Mouse (Mus musculus) stomach, postnatal 0 days (tissue): ENCODE data around the gene Nckap5. TPM values are rescaled to one million over a fixed set of nuclear protein-coding genes. Genes with fewer than 3 reads are reported as not detected.

Source experiments
- ATAC-seq: fragments of 200-750 bp; cut with Nextera tagmentation; 2 replicates; pipeline ENCODE4 v1.8.0; 2017; ENCODE audit not compliant: low FRiP score, low TSS enrichment
- DNase-seq: peaks from one replicate; pipeline ENCODE4 v3.0.0-alpha.2; 2016; ENCODE audit warnings: low spot score
- H3K27ac ChIP-seq: fragments of 300-500 bp; sonication (generic); replicated peaks from 2 replicates; pipeline ENCODE4 v1.5.1; 2014; ENCODE audit warnings: mild to moderate bottlenecking, control low read depth
- H3K27me3 ChIP-seq: fragments of 300-500 bp; sonication (generic); 2 replicates; pipeline ENCODE4 v1.6.1; 2014; ENCODE audit warnings: low read length; ENCODE audit not compliant: control insufficient read depth, insufficient read depth
- H3K36me3 ChIP-seq: fragments of 300-500 bp; sonication (generic); 2 replicates; pipeline ENCODE4 v1.6.1; 2014; ENCODE audit warnings: low read length, mixed read lengths; ENCODE audit not compliant: control insufficient read depth, insufficient read depth
- H3K4me1 ChIP-seq: fragments of 300-500 bp; sonication (generic); replicated peaks from 2 replicates; pipeline ENCODE4 v1.6.1; 2014; ENCODE audit warnings: antibody characterized with exemption; ENCODE audit not compliant: control insufficient read depth, insufficient read depth
- H3K4me2 ChIP-seq: fragments of 300-500 bp; sonication (generic); replicated peaks from 2 replicates; pipeline ENCODE4 v1.6.1; 2014; ENCODE audit warnings: low read depth, mild to moderate bottlenecking, control low read depth, moderate library complexity
- H3K4me3 ChIP-seq: fragments of 300-500 bp; sonication (generic); 2 replicates; pipeline ENCODE4 v1.5.1; 2014; ENCODE audit warnings: low read depth, low read length, control low read depth
- H3K9ac ChIP-seq: fragments of 300-500 bp; sonication (generic); 2 replicates; pipeline ENCODE4 v1.6.1; 2014; ENCODE audit warnings: mild to moderate bottlenecking, low read length, control low read depth, mixed read lengths
- H3K9me3 ChIP-seq: fragments of 300-500 bp; sonication (generic); 2 replicates; pipeline ENCODE4 v1.6.1; 2016; ENCODE audit warnings: low read length; ENCODE audit not compliant: control insufficient read depth
- CTCF ChIP-seq: IDR thresholded peaks from 2 replicates; pipeline ENCODE4 v1.5.1; 2016; ENCODE audit warnings: antibody characterized with exemption, low read depth, mild to moderate bottlenecking, moderate library complexity
- EP300 ChIP-seq: optimal IDR thresholded peaks from 2 replicates; pipeline ENCODE3; 2016; ENCODE audit warnings: antibody characterized with exemption
- WGBS: fragments of 180-500 bp; shearing (Covaris S2); extraction: QIAGEN DNeasy Blood & Tissue Kit; methylation state at CpG from one replicate; pipeline ENCODE4 v1.1.7; 2014; 5-methylcytosine and 5-hydroxymethylcytosine counted together
- polyA plus RNA-seq: library from polyadenylated mRNA; unstranded; fragments of >200 nt; fragmentation: Nextera tagmentation; extraction: Ambion mirVana; gene quantifications from 2 replicates; pipeline ENCODE4 v1.2.1, GENCODE M21; 2015

Nckap5 gene
- polyA plus RNA-seq, 1 experiment from 2014 or later: 1.9 TPM

GRCm38 (mm10) chr1:125912601-125913600 is 917.7 kb downstream of the Nckap5 start, which contains the start of gene Lypd1:
TSS of gene Lypd1 (minus strand) at chr1:125913101.
- no peak for ATAC-seq
- Histone ChIP-seq H3K36me3 (no peaks in the 10 kb centered on the region), H3K4me3 (peak within 1 kb of the TSS; percentile 40), H3K4me1 (0 out of 2 replicates have a peak, but pooled peaks cover 3% of the 10 kb centered on the region), H3K27ac (no peak within 1 kb of the TSS), H3K4me2 (peak within 1 kb of the TSS; percentile 78), H3K9me3 (no peaks in the 10 kb centered on the region), H3K27me3 (peaks cover 9% of the 10 kb centered on the region; the same call in 1 of the 2 replicates), H3K9ac (no peak within 1 kb of the TSS)
- TF ChIP-seq EP300 (no peak), CTCF (no peak)
- DNase-seq: no peak
- WGBS: 7% methylated on average over 30 of the region's 30 CpGs

- DNase-seq: peak; percentile 30
- under 1% methylated on average over 40 of the region's 43 CpGs for WGBS
- peak overlapping the region; percentile 40 for H3K4me3 ChIP-seq
- H3K9me3 ChIP-seq: no peaks in the 10 kb centered on the region
- ATAC-seq: peak; percentile 66
- H3K4me1 ChIP-seq: 0 out of 2 replicates have a peak, but pooled peaks cover 3% of the 10 kb centered on the region
- peak overlapping the region; percentile 78 for H3K4me2 ChIP-seq
- H3K27me3 ChIP-seq: peaks cover 9% of the 10 kb centered on the region; the same call in 1 of the 2 replicates
- H3K36me3 ChIP-seq: no peaks in the 10 kb centered on the region
- H3K27ac ChIP-seq: no peak overlapping the region
- TF ChIP-seq EP300 (no peak), CTCF (no peak)
- H3K9ac ChIP-seq: 0 out of 2 replicates have a peak overlapping the region, but pooled peaks have one; percentile 43
Measured at GRCm38 (mm10) chr1:125911901-125912445, 918.6 kb downstream of the Nckap5 start.

GRCm38 (mm10) chr1:125911337-125911900 is 919.2 kb downstream of the Nckap5 start:
- Histone ChIP-seq H3K4me2 (peak overlapping the region; percentile 78), H3K9me3 (no peaks in the 10 kb centered on the region), H3K9ac (0 out of 2 replicates have a peak overlapping the region, but pooled peaks have one; percentile 43), H3K4me1 (0 out of 2 replicates have a peak, but pooled peaks cover 3% of the 10 kb centered on the region), H3K27me3 (peaks cover 9% of the 10 kb centered on the region; the same call in 1 of the 2 replicates), H3K27ac (no peak overlapping the region), H3K36me3 (no peaks in the 10 kb centered on the region), H3K4me3 (peak overlapping the region; percentile 40)
- no peak for TF ChIP-seq CTCF
- TF ChIP-seq EP300: no peak
- under 1% methylated on average over 35 of the region's 35 CpGs for WGBS
- peak; percentile 32; the same call in 1 of the 2 replicates for ATAC-seq
- DNase-seq: peak; percentile 21

- no peak for TF ChIP-seq CTCF
- no peak for TF ChIP-seq EP300
- H3K27me3 ChIP-seq: peaks cover 9% of the 10 kb centered on the region; the same call in 1 of the 2 replicates
- no peak overlapping the region for H3K9ac ChIP-seq
- no peaks in the 10 kb centered on the region for H3K36me3 ChIP-seq
- peak overlapping the region; percentile 78 for H3K4me2 ChIP-seq
- 3% methylated on average over 9 of the region's 9 CpGs for WGBS
- DNase-seq (no peak), ATAC-seq (no peak)
- 0 out of 2 replicates have a peak, but pooled peaks cover 3% of the 10 kb centered on the region for H3K4me1 ChIP-seq
- no peaks in the 10 kb centered on the region for H3K9me3 ChIP-seq
- peak overlapping the region; percentile 40 for H3K4me3 ChIP-seq
- H3K27ac ChIP-seq: no peak overlapping the region
Measured at GRCm38 (mm10) chr1:125910871-125911265, 919.7 kb downstream of the Nckap5 start.

- 13% methylated on average over 14 of the region's 14 CpGs for WGBS
- Histone ChIP-seq H3K9ac (no peak overlapping the region), H3K4me1 (0 out of 2 replicates have a peak, but pooled peaks cover 3% of the 10 kb centered on the region), H3K27me3 (peaks cover 9% of the 10 kb centered on the region; the same call in 1 of the 2 replicates), H3K27ac (no peak overlapping the region), H3K36me3 (no peaks in the 10 kb centered on the region), H3K4me3 (no peak overlapping the region), H3K9me3 (no peaks in the 10 kb centered on the region), H3K4me2 (peak overlapping the region; percentile 78; the same call in 1 of the 2 replicates)
- no peak for TF ChIP-seq EP300
- TF ChIP-seq CTCF: peak; percentile 59
- DNase-seq (peak; percentile 18), ATAC-seq (no peak)
Measured at GRCm38 (mm10) chr1:125910211-125910870, 920.3 kb downstream of the Nckap5 start.
